Mouse (Mus musculus): ENCODE results near the gene Hectd3.

DNA sequence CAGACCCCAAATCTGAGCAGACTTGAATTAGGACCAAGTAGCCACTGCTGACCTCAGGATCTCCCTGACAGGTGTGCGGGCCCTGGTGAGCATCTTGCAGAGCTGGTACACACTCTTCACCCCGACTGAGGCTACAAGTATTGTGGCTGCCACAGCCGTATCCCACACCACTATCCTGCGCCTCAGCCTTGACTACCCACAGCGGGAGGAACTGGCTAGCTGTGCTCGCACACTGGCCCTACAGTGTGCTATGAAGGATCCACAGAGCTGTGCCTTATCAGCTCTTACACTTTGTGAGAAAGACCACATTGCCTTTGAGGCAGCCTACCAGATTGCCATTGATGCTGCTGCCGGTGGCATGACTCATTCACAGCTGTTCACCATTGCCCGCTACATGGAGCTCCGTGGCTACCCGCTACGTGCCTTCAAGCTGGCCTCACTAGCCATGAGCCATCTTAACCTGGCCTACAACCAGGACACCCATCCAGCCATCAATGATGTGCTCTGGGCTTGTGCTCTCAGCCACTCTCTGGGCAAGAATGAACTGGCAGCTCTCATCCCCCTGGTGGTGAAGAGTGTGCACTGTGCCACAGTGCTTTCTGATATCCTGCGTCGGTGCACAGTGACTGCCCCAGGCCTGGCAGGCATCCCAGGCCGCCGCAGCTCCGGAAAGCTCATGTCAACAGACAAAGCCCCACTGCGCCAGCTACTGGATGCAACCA, 8.6 kb upstream of the Hectd3 start:
- TF ChIP-seq TAL1 (IDR thresholded peaks at IDR 0.05; ENCODE audit: low read length) = no peak
- no peak for TF ChIP-seq GATA1 (IDR thresholded peaks at IDR 0.05; ENCODE audit: low read length)
